Comparison of ENCODE assay signal across 19 mouse cellular contexts in genomic region chr2:27940144-27940543, GRCm38 (mm10). TPM values are rescaled to one million over a fixed set of nuclear protein-coding genes. Genes with fewer than 3 reads are reported as not detected.
DNase-seq lines count a peak whose midpoint lies in the region; TF ChIP-seq lines count a peak whose summit lies in the region.
"Had no signal": no experiment of that assay in that cellular context is flagged by ENCODE, and none has a peak within 500 bp of the region (broad histone marks: within the 10 kb centered on the region; RNA-seq: fewer than 3 reads in every experiment).

No protein-coding gene starts in this region.

- H3K4me1 ChIP-seq in cerebellum, adult 2 months (ENCODE audit: control insufficient read depth, insufficient read depth, low read length) = peaks cover 36% of the 10 kb centered on the region
- peaks cover 13% of the 10 kb centered on the region for H3K4me1 ChIP-seq in heart, adult 2 months (ENCODE audit: control insufficient read depth, insufficient read depth, low read length)

- no peak overlapping the region for H3K27ac ChIP-seq in cerebellum, adult 2 months (ENCODE audit: insufficient read depth, low read length)
- H3K27ac ChIP-seq in heart, adult 2 months = no peak overlapping the region
- H3K27ac ChIP-seq: embryonic facial prominence, embryonic 13.5 days; heart, embryonic 15.5 days; left cerebral cortex, adult 2 months; liver, embryonic 14.5 days; lung, embryonic 15.5 days; neural tube, embryonic 12.5 days had no signal

- H3K27me3 ChIP-seq in cerebellum, adult 2 months (ENCODE audit: control insufficient read depth, insufficient read depth, low read length) = no peaks in the 10 kb centered on the region
- no peaks in the 10 kb centered on the region for H3K27me3 ChIP-seq in heart, adult 2 months (ENCODE audit: control insufficient read depth, insufficient read depth, low read length)
- H3K27me3 ChIP-seq: embryonic facial prominence, embryonic 13.5 days; heart, embryonic 15.5 days; lung, embryonic 15.5 days; neural tube, embryonic 12.5 days had no signal

- TF ChIP-seq CTCF in cerebellum, adult 2 months (IDR thresholded peaks at IDR 0.05; ENCODE audit: borderline replicate concordance, insufficient read depth, low read depth, low read length) = no peak
- TF ChIP-seq CTCF in heart, adult 2 months (IDR thresholded peaks at IDR 0.05) = no peak

- intact Hi-C loops in gastrocnemius, postnatal 14 days (cut with DNase I; ENCODE audit: low total_unique reads) = no loop called here
- intact Hi-C loops in heart, adult 2 months (cut with DNase I) = no loop called here

- TF ChIP-seq POLR2A in cerebellum, adult 2 months (IDR thresholded peaks at IDR 0.05; ENCODE audit: borderline replicate concordance, insufficient read depth, low read length) = no peak
- TF ChIP-seq POLR2A in heart, adult 2 months (IDR thresholded peaks at IDR 0.05; ENCODE audit: insufficient read depth, low read depth, low read length) = no peak

- TF ChIP-seq EP300 in heart, adult 2 months (IDR thresholded peaks at IDR 0.05; ENCODE audit: insufficient read depth, low read depth, low read length) = no peak

- H3K4me3 ChIP-seq in cerebellum, adult 2 months (replicated peaks; ENCODE audit: insufficient read depth, low read depth, low read length) = no peak overlapping the region
- no peak overlapping the region for H3K4me3 ChIP-seq in heart, adult 2 months
- H3K4me3 ChIP-seq: embryonic facial prominence, embryonic 13.5 days; heart, embryonic 15.5 days; left cerebral cortex, adult 2 months; lung, embryonic 15.5 days; neural tube, embryonic 12.5 days had no signal

- DNase-seq in cerebellum, adult 2 months = peak; percentile 32 to 55
- DNase-seq in cerebellum, adult 9-11 months = no peak
- DNase-seq in gastrocnemius, postnatal 14 days = peak; percentile 29
- DNase-seq in gastrocnemius, postnatal 10 days = no peak
- peak; percentile 20 for DNase-seq in testis, postnatal 14 days (ENCODE audit: low spot score)
- DNase-seq in testis, postnatal 10 days (ENCODE audit: low spot score) = no peak
- no peak for DNase-seq in urinary bladder, postnatal 25 days (ENCODE audit: low spot score)
- no peak for DNase-seq in heart, adult 2 months
- DNase-seq: adrenal gland, postnatal 14 days; layer of hippocampus, adult 9-11 months; left cerebral cortex, postnatal 4 days; thymus, postnatal 4 days had no signal

- WGBS in cerebellum, adult 2 months = 27% methylated on average over 12 of the region's 12 CpGs
- WGBS in heart, adult 2 months = 87% methylated on average over 12 of the region's 12 CpGs

- H3K36me3 ChIP-seq in heart, adult 2 months (ENCODE audit: control insufficient read depth, insufficient read depth, low read length) = no peaks in the 10 kb centered on the region
- H3K36me3 ChIP-seq: G1E; heart, embryonic 15.5 days; lung, embryonic 15.5 days had no signal

- H3K9ac ChIP-seq in heart, adult 2 months (ENCODE audit: low read depth, low read length) = no peak overlapping the region
- H3K9ac ChIP-seq: embryonic facial prominence, embryonic 13.5 days; heart, embryonic 15.5 days; liver, embryonic 14.5 days; lung, embryonic 15.5 days; neural tube, embryonic 12.5 days had no signal

- no peaks in the 10 kb centered on the region for H3K79me2 ChIP-seq in heart, adult 2 months (replicated peaks; ENCODE audit: control insufficient read depth, insufficient read depth, low read length)

RNA-seq across cellular contexts. Expression of gene Col5a1, which starts 53.9 kb away (rescaled TPM):
- polyA plus RNA-seq in cerebellum, adult 2 months (2012; rRNA removed) = 12.9 and 15.3 TPM in 2 replicates
- 100 to 1,000 TPM; 124 to 170 TPM for total RNA-seq in gastrocnemius, postnatal 14 days (2021)
- 100 to 1,000 TPM; 204 to 280 TPM for total RNA-seq in gastrocnemius, postnatal 10 days (2021)
- 10 to 100 TPM; 16.0 to 22.9 TPM for total RNA-seq in heart, adult 2 months (2021)
- polyA plus RNA-seq in heart, adult 2 months (2012; rRNA removed) = 15.7 and 17.2 TPM in 2 replicates

Comparison
In these comparisons a context has a peak if more than half of its experiments do, and no peak if none do; other contexts are left out.
1. DNase-seq: peak in cerebellum, adult 2 months (2 of 2), gastrocnemius, postnatal 14 days (single experiment) and testis, postnatal 14 days (single experiment); none in cerebellum, adult 9-11 months (single experiment), gastrocnemius, postnatal 10 days (single experiment), testis, postnatal 10 days (single experiment), urinary bladder, postnatal 25 days (single experiment) and heart, adult 2 months (0 of 2).
2. RNA of gene Col5a1, which starts 53.9 kb away (total RNA-seq): 204 to 280 TPM in gastrocnemius, postnatal 10 days and 124 to 170 TPM in gastrocnemius, postnatal 14 days; 16.0 to 22.9 TPM in heart, adult 2 months; every median in the first group is over 4 times any median in the second.